Mouse (Mus musculus) erythroblast, embryonic 14.5 days (primary cell): ENCODE data around the gene Mapk8.

ENCODE experiments used
- GATA1 ChIP-seq: IDR thresholded peaks from 2 replicates; pipeline ENCODE4 v1.6.1; 2012; ENCODE audit warnings: low read length, inconsistent platforms, mixed read lengths
- TAL1 ChIP-seq: IDR thresholded peaks from 3 replicates; pipeline ENCODE4 v1.6.1; 2012; ENCODE audit warnings: low read length, inconsistent platforms, mixed read lengths

DNA sequence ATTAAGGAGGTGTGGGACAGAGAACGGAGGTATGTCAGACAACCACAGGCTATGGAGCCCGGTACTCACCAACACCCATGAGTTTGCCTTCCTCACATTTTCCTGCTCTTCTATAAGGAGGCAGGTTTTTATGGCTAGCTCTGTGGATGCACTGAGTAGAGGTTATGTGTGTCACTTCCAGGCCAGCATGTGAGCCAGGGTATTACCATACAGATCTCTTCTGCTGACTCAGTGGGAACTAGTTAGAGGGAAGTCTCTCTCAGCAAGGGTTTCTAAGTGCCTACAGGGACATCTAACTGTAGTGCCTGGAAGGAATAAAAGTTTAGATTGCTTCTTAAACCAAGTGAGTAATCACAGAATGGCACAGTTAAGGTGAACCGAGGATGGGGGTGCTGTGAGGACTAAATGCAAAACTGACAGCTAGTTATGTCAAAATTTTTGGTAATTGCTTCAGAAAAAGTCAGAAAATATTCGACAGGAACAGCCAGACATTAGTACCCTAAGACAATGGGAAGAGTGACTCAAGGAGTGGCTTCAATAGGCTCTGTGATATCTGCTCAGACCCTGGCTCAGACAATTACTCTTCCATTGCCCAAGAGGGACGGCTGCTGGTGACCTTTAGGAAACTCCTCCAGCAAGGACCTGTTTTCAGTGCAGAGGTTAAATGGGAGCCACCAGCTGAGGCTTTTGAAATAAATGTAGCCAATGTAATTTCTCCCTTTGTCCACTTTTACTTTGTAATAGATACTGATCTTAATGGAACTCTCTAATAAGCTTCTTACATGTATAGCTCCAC, 48.7 kb downstream of the Mapk8 start:
- TF ChIP-seq GATA1 (no peak), TAL1 (no peak)
